Mouse (Mus musculus) embryonic facial prominence, embryonic 11.5 days (tissue): ENCODE measurements around the gene Eml2. TPM values are rescaled to one million over a fixed set of nuclear protein-coding genes. Genes with fewer than 3 reads are reported as not detected.

ENCODE experiments used
- ATAC-seq: fragments of 200-750 bp; cut with Nextera tagmentation; replicated peaks from 2 replicates; pipeline ENCODE4 v1.8.0; 2017; ENCODE audit warnings: low read depth; ENCODE audit not compliant: insufficient number of reproducible peaks, low FRiP score, low TSS enrichment
- DNase-seq: peaks from one replicate; pipeline ENCODE4 v3.0.0-alpha.2; 2015; ENCODE audit warnings: low spot score
- H3K27ac ChIP-seq: fragments of 300-500 bp; sonication (generic); replicated peaks from 2 replicates; pipeline ENCODE4 v1.5.1; 2014; ENCODE audit warnings: mild to moderate bottlenecking, low read depth, low read length, control low read depth
- H3K27me3 ChIP-seq: fragments of 300-500 bp; sonication (generic); 2 replicates; pipeline ENCODE4 v1.6.1; 2014; ENCODE audit warnings: mild to moderate bottlenecking, low read length, moderate library complexity, mixed read lengths; ENCODE audit not compliant: control insufficient read depth, insufficient read depth
- H3K36me3 ChIP-seq: fragments of 300-500 bp; sonication (generic); replicated peaks from 2 replicates; pipeline ENCODE4 v1.6.1; 2014; ENCODE audit warnings: low read depth, mild to moderate bottlenecking, low read length, moderate library complexity, mixed read lengths; ENCODE audit not compliant: control insufficient read depth, insufficient read depth
- H3K4me1 ChIP-seq: fragments of 300-500 bp; sonication (generic); 2 replicates; pipeline ENCODE4 v1.6.1; 2014; ENCODE audit warnings: low read length, mixed read lengths; ENCODE audit not compliant: control insufficient read depth, insufficient read depth
- H3K4me2 ChIP-seq: fragments of 300-500 bp; sonication (generic); 2 replicates; pipeline ENCODE4 v1.6.1; 2014; ENCODE audit warnings: low read depth, mild to moderate bottlenecking, control low read depth, low read length, moderate library complexity
- H3K4me3 ChIP-seq: fragments of 300-500 bp; sonication (generic); 2 replicates; pipeline ENCODE4 v1.5.1; 2014; ENCODE audit warnings: low read depth, low read length, control low read depth
- H3K9ac ChIP-seq: fragments of 300-500 bp; sonication (generic); replicated peaks from 2 replicates; pipeline ENCODE4 v1.6.1; 2014; ENCODE audit warnings: mild to moderate bottlenecking, control low read depth, low read length
- H3K9me3 ChIP-seq: fragments of 300-500 bp; sonication (generic); replicated peaks from 2 replicates; pipeline ENCODE4 v1.6.1; 2016; ENCODE audit warnings: mild to moderate bottlenecking, low read length, inconsistent platforms, mixed read lengths; ENCODE audit not compliant: control insufficient read depth
- WGBS: fragments of 180-500 bp; shearing (Covaris S2); extraction: QIAGEN DNeasy Blood & Tissue Kit; methylation state at CpG from one replicate; pipeline ENCODE4 v1.1.7; 2014; 5-methylcytosine and 5-hydroxymethylcytosine counted together
- microRNA counts: library from miRNA; unstranded; fragments of <30 nt; microRNA quantifications from one replicate; lab custom pipeline; 2016
- microRNA-seq: library from miRNA; unstranded; fragments of <30 nt; microRNA quantifications from one replicate; pipeline ENCODE4, GENCODE M21; 2016; ENCODE audit warnings: borderline number of aligned reads
- polyA plus RNA-seq: library from polyadenylated mRNA; unstranded; fragments of >200 nt; fragmentation: Nextera tagmentation; extraction: Ambion mirVana; gene quantifications from 2 replicates; pipeline ENCODE4 v1.2.1, GENCODE M21; 2014

Eml2 gene
- polyA plus RNA-seq, 1 experiment from 2014 or later = 2.1 TPM

- no peak for DNase-seq
- Histone ChIP-seq H3K36me3 (no peaks in the 10 kb centered on the region; the same call in none of the 2 replicates), H3K4me1 (no peaks in the 10 kb centered on the region), H3K4me2 (no peak overlapping the region), H3K4me3 (no peak overlapping the region), H3K9ac (no peak overlapping the region), H3K27me3 (no peaks in the 10 kb centered on the region), H3K27ac (no peak overlapping the region), H3K9me3 (no peaks in the 10 kb centered on the region)
- no peak for ATAC-seq
- 94% methylated on average over 2 of the region's 2 CpGs for WGBS
Measured at GRCm38 (mm10) chr7:19247511-19247910, 71.3 kb downstream of the Eml2 start.

DNA sequence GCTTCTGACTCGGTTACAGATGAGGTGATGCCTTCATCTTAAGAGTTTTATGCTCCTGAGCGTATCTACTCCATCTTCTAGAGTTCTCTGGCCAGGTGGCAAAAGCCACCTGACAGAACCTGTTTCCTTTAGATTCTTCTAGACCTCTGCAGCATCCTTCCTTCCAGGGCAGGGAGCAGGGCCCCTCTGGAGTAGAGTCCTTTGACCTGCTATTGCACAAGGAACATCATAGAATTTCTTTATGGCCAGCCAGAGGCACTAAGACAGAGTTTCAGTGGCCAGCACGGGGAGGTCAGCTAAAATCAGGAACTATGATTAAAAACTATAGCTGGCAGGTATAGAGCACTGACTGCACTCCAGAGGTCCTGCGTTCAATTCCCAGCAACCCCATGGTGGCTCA is 75.9 kb downstream of the Eml2 start:
- Histone ChIP-seq H3K36me3 (no peaks in the 10 kb centered on the region; the same call in none of the 2 replicates), H3K9me3 (no peaks in the 10 kb centered on the region), H3K27ac (no peak overlapping the region), H3K27me3 (no peaks in the 10 kb centered on the region), H3K4me1 (no peaks in the 10 kb centered on the region), H3K9ac (no peak overlapping the region), H3K4me2 (no peak overlapping the region), H3K4me3 (no peak overlapping the region)
- ATAC-seq (no peak), DNase-seq (no peak)
- 79% methylated on average over 4 of the region's 4 CpGs for WGBS

DNA sequence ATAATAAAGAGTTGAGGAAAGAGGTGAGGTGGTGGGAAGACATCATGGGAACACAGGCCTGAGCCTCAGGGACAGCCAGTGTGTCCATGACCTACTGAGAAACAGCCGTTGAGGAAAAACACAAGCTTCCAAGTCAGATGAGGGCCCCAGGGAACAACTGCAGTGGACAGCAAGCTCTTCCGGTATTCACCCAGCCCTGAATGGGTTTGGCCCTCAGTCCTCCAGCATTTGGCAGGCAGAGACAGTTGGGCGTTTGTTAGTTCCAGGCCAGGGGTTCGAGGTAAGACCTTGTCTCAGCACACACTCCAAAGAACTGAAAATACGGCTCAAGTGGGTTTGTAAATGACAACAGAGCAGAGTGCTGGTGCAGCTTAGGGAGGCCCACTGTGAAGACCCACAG is 77.2 kb downstream of the Eml2 start:
- H3K27ac ChIP-seq = no peak overlapping the region
- no peak for ATAC-seq
- 63% methylated on average over 5 of the region's 5 CpGs for WGBS

GRCm38 (mm10) chr7:19255395-19255794 is 79.2 kb downstream of the Eml2 start:
- Histone ChIP-seq H3K4me1 (no peaks in the 10 kb centered on the region), H3K9me3 (no peaks in the 10 kb centered on the region), H3K9ac (no peak overlapping the region), H3K27me3 (no peaks in the 10 kb centered on the region), H3K4me2 (no peak overlapping the region), H3K36me3 (no peaks in the 10 kb centered on the region; the same call in none of the 2 replicates), H3K27ac (no peak overlapping the region), H3K4me3 (no peak overlapping the region)
- 82% methylated on average over 17 of the region's 17 CpGs for WGBS
- no peak for DNase-seq
- no peak for ATAC-seq

More for the DNA sequence above, 77.2 kb downstream of the Eml2 start:
- Histone ChIP-seq H3K4me3 (no peak overlapping the region), H3K9ac (no peak overlapping the region), H3K36me3 (no peaks in the 10 kb centered on the region; the same call in none of the 2 replicates), H3K4me2 (no peak overlapping the region), H3K27me3 (no peaks in the 10 kb centered on the region), H3K4me1 (no peaks in the 10 kb centered on the region), H3K9me3 (no peaks in the 10 kb centered on the region)
- DNase-seq = no peak

MicroRNAs encoded within 50 kb of the gene (microRNA counts, 519-probe panel; counts per million panel counts)
- microRNA mmu-miR-330 (lab: Ali Mortazavi, UCI) = not detected

Small RNA genes lying within 50 kb of the gene (microRNA-seq; reads per million reads assigned to microRNA genes)
- gene Mir330 = 304 reads per million, percentile 58 among the genes with 10 or more reads in this experiment

Other genes with a start within 250 kb of the Eml2 start
- gene Nanos2, start 189.0 kb upstream of the Eml2 start, polyA plus RNA-seq = not detected in 2 replicates
- gene Mypop, start 185.2 kb upstream of the Eml2 start, polyA plus RNA-seq = 4.3 and 5.3 TPM in 2 replicates
- 27.9 and 28.3 TPM in 2 replicates for gene Irf2bp1, start 172.4 kb upstream of the Eml2 start, polyA plus RNA-seq
- not detected in 2 replicates for gene Foxa3, start 152.9 kb upstream of the Eml2 start, polyA plus RNA-seq
- 34.8 and 36.3 TPM in 2 replicates for gene Sympk, start 152.0 kb upstream of the Eml2 start, polyA plus RNA-seq
- gene Rsph6a, start 121.7 kb upstream of the Eml2 start, polyA plus RNA-seq = not detected in 2 replicates
- 17.2 and 17.7 TPM in 2 replicates for gene Dmwd, start 100.2 kb upstream of the Eml2 start, polyA plus RNA-seq
- 5.1 and 6.5 TPM in 2 replicates for gene Dmpk, start 92.6 kb upstream of the Eml2 start, polyA plus RNA-seq
- gene Six5, start 81.8 kb upstream of the Eml2 start, polyA plus RNA-seq = 10.0 and 10.5 TPM in 2 replicates
- gene Gm4969, start 58.1 kb upstream of the Eml2 start, polyA plus RNA-seq = 2.4 TPM in 2 replicates
- 7.4 and 7.7 TPM in 2 replicates for gene Fbxo46, start 56.6 kb upstream of the Eml2 start, polyA plus RNA-seq
- 9.4 and 9.7 TPM in 2 replicates for gene Qpctl, start 27.1 kb upstream of the Eml2 start, polyA plus RNA-seq
- 157 and 171 TPM in 2 replicates for gene Snrpd2, start 26.7 kb upstream of the Eml2 start, polyA plus RNA-seq
- gene Gipr, start 10.3 kb upstream of the Eml2 start, polyA plus RNA-seq = 0.15 and 0.77 TPM in 2 replicates
- 1.4 and 1.8 TPM in 2 replicates for gene Gpr4, start 36.1 kb downstream of the Eml2 start, polyA plus RNA-seq
- gene Opa3, start 51.9 kb downstream of the Eml2 start, polyA plus RNA-seq = 39.5 and 45.5 TPM in 2 replicates
- gene Vasp, start 95.4 kb downstream of the Eml2 start, polyA plus RNA-seq = 53.2 and 54.9 TPM in 2 replicates
- not detected in 2 replicates for gene Ppm1n, start 103.6 kb downstream of the Eml2 start, polyA plus RNA-seq
- 15.8 and 17.5 TPM in 2 replicates for gene Rtn2, start 106.2 kb downstream of the Eml2 start, polyA plus RNA-seq
- gene Fosb, start 133.6 kb downstream of the Eml2 start, polyA plus RNA-seq = not detected in 2 replicates
- 87.1 and 94.5 TPM in 2 replicates for gene Ercc1, start 168.4 kb downstream of the Eml2 start, polyA plus RNA-seq
- 20.1 and 21.5 TPM in 2 replicates for gene Cd3eap, start 183.1 kb downstream of the Eml2 start, polyA plus RNA-seq
- 4.7 and 5.2 TPM in 2 replicates for gene Ppp1r13l, start 183.3 kb downstream of the Eml2 start, polyA plus RNA-seq
- 7.1 and 8.2 TPM in 2 replicates for gene Ercc2, start 205.6 kb downstream of the Eml2 start, polyA plus RNA-seq
- 3.9 and 5.6 TPM in 2 replicates for gene Klc3, start 227.7 kb downstream of the Eml2 start, polyA plus RNA-seq
- 0.17 TPM in 1 of 2 replicates, not detected in the other for gene Ckm, start 228.4 kb downstream of the Eml2 start, polyA plus RNA-seq